Mouse (Mus musculus) intestine, embryonic 16.5 days (tissue): ENCODE results near the gene Kat8. TPM values are rescaled to one million over a fixed set of nuclear protein-coding genes. Genes with fewer than 3 reads are reported as not detected.
A peak's percentile ranks its signal among the peaks of the same experiment; 100 is the strongest.

ENCODE experiments used
- ATAC-seq: fragments of 200-750 bp; cut with Nextera tagmentation; 2 replicates; pipeline ENCODE4 v1.8.0; 2017; ENCODE audit warnings: moderate TSS enrichment, moderate library complexity
- H3K27ac ChIP-seq: fragments of 300-500 bp; sonication (generic); 2 replicates; pipeline ENCODE4 v1.5.1; 2014; ENCODE audit warnings: mild to moderate bottlenecking, low read length
- H3K27me3 ChIP-seq: fragments of 300-500 bp; sonication (generic); replicated peaks from 2 replicates; pipeline ENCODE4 v1.6.1; 2014; ENCODE audit warnings: low read length, control low read depth, mixed read lengths; ENCODE audit not compliant: control insufficient read depth, insufficient read depth
- H3K36me3 ChIP-seq: fragments of 300-500 bp; sonication (generic); 2 replicates; pipeline ENCODE4 v1.6.1; 2014; ENCODE audit warnings: low read length, control low read depth; ENCODE audit not compliant: control insufficient read depth, insufficient read depth
- H3K4me1 ChIP-seq: fragments of 300-500 bp; sonication (generic); 2 replicates; pipeline ENCODE4 v1.6.1; 2014; ENCODE audit warnings: low read length, control low read depth, mixed read lengths; ENCODE audit not compliant: control insufficient read depth, insufficient read depth
- H3K4me2 ChIP-seq: fragments of 300-500 bp; sonication (generic); 2 replicates; pipeline ENCODE4 v1.6.1; 2014; ENCODE audit warnings: low read depth, low read length, control low read depth
- H3K4me3 ChIP-seq: fragments of 300-500 bp; sonication (generic); 2 replicates; pipeline ENCODE4 v1.5.1; 2014; ENCODE audit warnings: mild to moderate bottlenecking, low read length
- H3K9ac ChIP-seq: fragments of 300-500 bp; sonication (generic); 2 replicates; pipeline ENCODE4 v1.6.1; 2014; ENCODE audit warnings: low read depth, low read length
- H3K9me3 ChIP-seq: fragments of 300-500 bp; sonication (generic); 2 replicates; pipeline ENCODE4 v1.6.1; 2016; ENCODE audit warnings: low read length, control low read depth; ENCODE audit not compliant: control insufficient read depth
- WGBS: fragments of 180-500 bp; shearing (Covaris S2); extraction: QIAGEN DNeasy Blood & Tissue Kit; methylation state at CpG from one replicate; pipeline ENCODE4 v1.1.7; 2014; 5-methylcytosine and 5-hydroxymethylcytosine counted together
- polyA plus RNA-seq: library from polyadenylated mRNA; unstranded; fragments of >200 nt; fragmentation: Nextera tagmentation; extraction: Ambion mirVana; gene quantifications from 2 replicates; pipeline ENCODE4 v1.2.1, GENCODE M21; 2015

Gene Kat8
- polyA plus RNA-seq, 1 experiment from 2014 or later, result 29.2 TPM

DNA sequence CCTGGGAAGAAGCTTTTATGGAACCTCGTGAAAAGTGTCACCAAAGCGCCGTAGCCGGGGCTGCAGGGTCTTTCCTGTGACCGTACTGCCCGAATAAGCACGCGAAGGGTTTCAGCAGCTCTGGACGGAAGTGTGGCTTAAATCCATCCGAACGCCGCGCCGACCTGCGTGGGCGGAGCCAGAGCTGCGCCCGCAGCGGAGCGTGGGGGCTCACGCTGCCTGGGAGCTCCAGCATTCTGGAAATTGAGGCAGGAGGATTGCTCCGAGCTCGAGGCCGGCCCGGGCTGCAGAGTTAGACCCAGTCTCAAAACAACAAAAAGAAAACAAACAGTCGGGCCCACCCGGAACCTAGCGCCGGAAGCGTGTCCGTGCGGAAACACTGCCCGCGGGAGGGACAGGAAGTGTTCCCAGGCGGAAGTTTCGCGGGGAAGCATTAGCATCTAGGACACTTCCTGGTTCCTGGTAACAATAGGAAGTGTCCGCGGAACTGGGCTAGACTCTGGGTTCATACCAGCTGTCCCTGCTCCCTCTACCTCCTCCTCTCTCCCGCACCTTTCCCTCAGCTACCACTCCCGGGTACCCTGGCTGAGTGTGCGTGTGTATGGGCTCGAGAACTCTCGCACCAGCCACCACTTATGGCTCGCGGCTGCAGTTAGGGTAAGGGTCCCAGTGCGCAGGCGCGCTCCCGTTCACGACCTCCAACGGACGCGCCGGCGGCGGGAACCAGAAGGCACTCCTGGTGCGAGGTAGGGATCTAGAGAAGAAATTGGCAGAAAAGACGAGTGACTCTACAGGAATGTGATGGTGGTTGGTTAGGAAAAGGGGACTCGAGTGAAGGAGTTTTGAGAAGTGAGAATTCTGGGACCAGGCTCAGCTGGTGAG lies 35.6 kb upstream of the Kat8 start, which contains the start of gene Zfp668:
TSS of gene Zfp668 (minus strand) at position 362 of the 882 bp plus-strand sequence.
- peak; percentile 78 for ATAC-seq
- Histone ChIP-seq H3K27ac (peak within 1 kb of the TSS; percentile 100), H3K9me3 (no peaks in the 10 kb centered on the region), H3K27me3 (no peaks in the 10 kb centered on the region), H3K9ac (peak within 1 kb of the TSS; percentile 99), H3K4me3 (peak within 1 kb of the TSS; percentile 99), H3K4me1 (peaks cover 21% of the 10 kb centered on the region), H3K4me2 (peak within 1 kb of the TSS; percentile 72), H3K36me3 (peaks cover 31% of the 10 kb centered on the region)
- WGBS, result under 1% methylated on average over 60 of the region's 60 CpGs

DNA sequence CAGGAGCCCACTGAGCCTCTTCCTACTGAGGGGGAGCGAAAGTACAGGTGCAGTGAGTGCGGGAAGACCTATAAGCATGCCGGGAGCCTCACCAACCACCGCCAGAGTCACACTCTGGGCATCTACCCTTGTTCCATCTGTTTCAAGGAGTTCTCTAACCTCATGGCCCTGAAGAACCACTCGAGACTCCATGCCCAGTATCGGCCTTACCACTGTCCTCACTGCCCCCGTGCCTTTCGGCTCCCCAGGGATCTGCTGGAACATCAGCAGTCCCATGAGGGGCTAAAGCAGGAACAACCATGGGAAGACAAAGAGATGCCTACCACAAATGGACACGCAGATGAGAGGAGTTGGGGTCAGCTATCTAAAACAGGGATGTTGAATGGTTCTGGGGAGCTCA lies 33.0 kb upstream of the Kat8 start:
- no peak for ATAC-seq
- Histone ChIP-seq H3K27ac (no peak overlapping the region), H3K4me1 (peaks cover 26% of the 10 kb centered on the region), H3K36me3 (peaks cover 49% of the 10 kb centered on the region), H3K4me3 (no peak overlapping the region), H3K27me3 (no peaks in the 10 kb centered on the region), H3K4me2 (no peak overlapping the region), H3K9ac (no peak overlapping the region), H3K9me3 (no peaks in the 10 kb centered on the region)
- WGBS, result 96% methylated on average over 9 of the region's 9 CpGs

GRCm38 (mm10) chr7:127880431-127880830 lies 31.9 kb upstream of the Kat8 start:
- Histone ChIP-seq H3K9me3 (no peaks in the 10 kb centered on the region), H3K27ac (no peak overlapping the region), H3K4me1 (peaks cover 24% of the 10 kb centered on the region), H3K4me2 (no peak overlapping the region), H3K27me3 (no peaks in the 10 kb centered on the region), H3K36me3 (peaks cover 55% of the 10 kb centered on the region), H3K4me3 (no peak overlapping the region), H3K9ac (no peak overlapping the region)
- ATAC-seq, result no peak
- 75% methylated on average over 12 of the region's 12 CpGs for WGBS

GRCm38 (mm10) chr7:127885951-127886350 lies 26.4 kb upstream of the Kat8 start:
- Histone ChIP-seq H3K36me3 (peaks cover 41% of the 10 kb centered on the region), H3K27ac (no peak overlapping the region), H3K4me2 (no peak overlapping the region), H3K4me1 (peaks cover 24% of the 10 kb centered on the region), H3K4me3 (no peak overlapping the region), H3K27me3 (no peaks in the 10 kb centered on the region), H3K9ac (no peak overlapping the region), H3K9me3 (no peaks in the 10 kb centered on the region)
- no peak for ATAC-seq
- WGBS, result 61% methylated on average over 6 of the region's 6 CpGs

GRCm38 (mm10) chr7:127886551-127886950 lies 25.8 kb upstream of the Kat8 start:
- ATAC-seq, result no peak
- Histone ChIP-seq H3K4me2 (no peak overlapping the region), H3K4me1 (peaks cover 24% of the 10 kb centered on the region), H3K36me3 (peaks cover 36% of the 10 kb centered on the region), H3K27ac (no peak overlapping the region), H3K9me3 (no peaks in the 10 kb centered on the region), H3K9ac (0 out of 2 replicates have a peak overlapping the region, but pooled peaks have one; percentile 12), H3K4me3 (no peak overlapping the region), H3K27me3 (no peaks in the 10 kb centered on the region)
- 87% methylated on average over 6 of the region's 6 CpGs for WGBS

DNA sequence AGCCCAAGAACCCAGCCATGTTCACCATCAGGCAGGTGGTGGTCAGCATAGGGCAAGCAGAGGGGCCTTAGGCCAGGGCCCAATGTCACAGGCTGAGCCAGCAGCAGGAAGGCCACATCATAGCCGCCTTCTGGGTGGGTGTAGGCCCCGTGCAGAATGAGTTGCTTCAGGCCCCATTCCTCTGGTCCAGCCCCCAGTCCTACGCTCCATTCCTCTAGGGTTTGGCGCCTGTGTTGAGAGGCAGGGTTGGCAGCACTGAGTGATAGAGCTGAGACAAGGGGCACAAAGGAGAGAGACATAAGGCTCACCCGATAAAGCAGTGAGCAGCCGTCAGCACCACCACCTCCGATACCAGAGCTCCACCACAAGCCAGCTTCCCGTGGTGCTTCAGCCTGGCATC lies 25.1 kb upstream of the Kat8 start:
- Histone ChIP-seq H3K4me2 (no peak overlapping the region), H3K4me3 (no peak overlapping the region), H3K9me3 (no peaks in the 10 kb centered on the region), H3K36me3 (peaks cover 30% of the 10 kb centered on the region), H3K9ac (no peak overlapping the region), H3K4me1 (peaks cover 24% of the 10 kb centered on the region), H3K27ac (no peak overlapping the region), H3K27me3 (no peaks in the 10 kb centered on the region)
- 88% methylated on average over 8 of the region's 8 CpGs for WGBS
- no peak for ATAC-seq

GRCm38 (mm10) chr7:127887781-127888180 lies 24.5 kb upstream of the Kat8 start:
- no peak overlapping the region for H3K4me2 ChIP-seq
- peaks cover 24% of the 10 kb centered on the region for H3K4me1 ChIP-seq
- no peaks in the 10 kb centered on the region for H3K27me3 ChIP-seq
- no peak overlapping the region for H3K9ac ChIP-seq
- WGBS, result 79% methylated on average over 3 of the region's 3 CpGs
- H3K27ac ChIP-seq, result no peak overlapping the region
- no peak for ATAC-seq
- no peak overlapping the region for H3K4me3 ChIP-seq
- no peaks in the 10 kb centered on the region for H3K9me3 ChIP-seq
- H3K36me3 ChIP-seq, result peaks cover 27% of the 10 kb centered on the region

GRCm38 (mm10) chr7:127888821-127889220 lies 23.5 kb upstream of the Kat8 start:
- WGBS, result 67% methylated on average over 3 of the region's 3 CpGs
- Histone ChIP-seq H3K36me3 (peaks cover 17% of the 10 kb centered on the region), H3K9ac (no peak overlapping the region), H3K9me3 (no peaks in the 10 kb centered on the region), H3K4me3 (no peak overlapping the region), H3K27me3 (no peaks in the 10 kb centered on the region), H3K4me1 (peaks cover 19% of the 10 kb centered on the region), H3K27ac (no peak overlapping the region), H3K4me2 (no peak overlapping the region)
- ATAC-seq, result no peak

DNA sequence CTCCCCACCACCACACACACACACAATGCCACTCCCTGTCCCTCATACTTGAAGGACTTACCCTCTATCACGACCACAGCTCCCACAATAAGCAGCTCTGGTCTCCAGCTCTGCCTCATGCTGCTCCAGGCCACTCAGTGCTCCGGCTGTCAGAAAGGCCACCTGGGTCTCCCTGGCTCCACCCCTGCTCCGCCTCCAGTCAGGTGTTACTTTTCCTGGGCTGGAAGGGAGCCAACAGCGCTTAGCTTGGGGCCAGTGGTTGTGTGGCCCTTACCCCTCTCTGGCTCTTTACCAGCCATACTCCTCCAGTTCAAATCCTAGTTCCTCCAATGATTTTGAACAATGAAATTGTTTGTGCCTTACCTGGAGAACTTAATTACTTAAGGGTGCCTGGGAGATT lies 21.5 kb upstream of the Kat8 start, which contains the start of gene Prss53:
TSS of gene Prss53 (minus strand) at position 173 of the 400 bp plus-strand sequence.
- H3K4me2 ChIP-seq, result no peak within 1 kb of the TSS; the same call in 1 of the 2 replicates
- no peaks in the 10 kb centered on the region for H3K27me3 ChIP-seq
- WGBS, result 35% methylated on average over 4 of the region's 4 CpGs
- no peak within 1 kb of the TSS for H3K9ac ChIP-seq
- no peak within 1 kb of the TSS for H3K4me3 ChIP-seq
- no peaks in the 10 kb centered on the region for H3K9me3 ChIP-seq
- 0 out of 2 replicates have a peak within 1 kb of the TSS, but pooled peaks have one; percentile 25 for H3K27ac ChIP-seq
- peaks cover 18% of the 10 kb centered on the region for H3K4me1 ChIP-seq
- H3K36me3 ChIP-seq, result peaks cover 10% of the 10 kb centered on the region; the same call in 1 of the 2 replicates
- ATAC-seq, result peak; percentile 21
